Mouse (Mus musculus) heart, postnatal 0 days (tissue): ENCODE results near the gene Coro2b. TPM values are rescaled to one million over a fixed set of nuclear protein-coding genes. Genes with fewer than 3 reads are reported as not detected.

ENCODE experiments used
- ATAC-seq: fragments of 200-750 bp; cut with Nextera tagmentation; 2 replicates; pipeline ENCODE4 v1.8.0; 2017; ENCODE audit warnings: low read depth, moderate number of reproducible peaks, moderate library complexity; ENCODE audit not compliant: insufficient read depth
- DNase-seq: peaks from one replicate; pipeline ENCODE4 v3.0.0-alpha.2; 2016; ENCODE audit warnings: low spot score
- H3K27ac ChIP-seq: fragments of 300-500 bp; sonication (generic); 2 replicates; pipeline ENCODE4 v1.5.1; 2014; ENCODE audit warnings: low read depth, mild to moderate bottlenecking
- H3K27me3 ChIP-seq: fragments of 300-500 bp; sonication (generic); 2 replicates; pipeline ENCODE4 v1.6.1; 2014; ENCODE audit warnings: low read length, mixed read lengths; ENCODE audit not compliant: control insufficient read depth, insufficient read depth
- H3K36me3 ChIP-seq: fragments of 300-500 bp; sonication (generic); replicated peaks from 2 replicates; pipeline ENCODE4 v1.6.1; 2014; ENCODE audit warnings: low read length, mixed read lengths; ENCODE audit not compliant: control insufficient read depth, insufficient read depth
- H3K4me1 ChIP-seq: fragments of 300-500 bp; sonication (generic); 2 replicates; pipeline ENCODE4 v1.6.1; 2014; ENCODE audit warnings: antibody characterized with exemption; ENCODE audit not compliant: control insufficient read depth, insufficient read depth
- H3K4me2 ChIP-seq: fragments of 300-500 bp; sonication (generic); 2 replicates; pipeline ENCODE4 v1.6.1; 2014; ENCODE audit warnings: low read depth, mild to moderate bottlenecking, low read length, moderate library complexity
- H3K4me3 ChIP-seq: fragments of 300-500 bp; sonication (generic); 2 replicates; pipeline ENCODE4 v1.5.1; 2014; ENCODE audit warnings: low read depth, low read length
- H3K9ac ChIP-seq: fragments of 300-500 bp; sonication (generic); replicated peaks from 2 replicates; pipeline ENCODE4 v1.6.1; 2014; ENCODE audit warnings: low read depth, low read length, mixed read lengths
- H3K9me3 ChIP-seq: fragments of 300-500 bp; sonication (generic); replicated peaks from 2 replicates; pipeline ENCODE4 v1.6.1; 2016; ENCODE audit warnings: low read length; ENCODE audit not compliant: control insufficient read depth
- CTCF ChIP-seq: IDR thresholded peaks from 2 replicates; pipeline ENCODE4 v1.5.1; 2016; ENCODE audit warnings: antibody characterized with exemption, control low read depth, low read depth
- EP300 ChIP-seq: IDR thresholded peaks from 2 replicates; pipeline ENCODE4 v1.6.1; 2016; ENCODE audit warnings: antibody characterized with exemption, low read depth
- WGBS: fragments of 180-500 bp; shearing (Covaris S2); extraction: QIAGEN DNeasy Blood & Tissue Kit; methylation state at CpG from one replicate; pipeline ENCODE4 v1.1.7; 2014; 5-methylcytosine and 5-hydroxymethylcytosine counted together
- polyA plus RNA-seq: library from polyadenylated mRNA; unstranded; fragments of >200 nt; fragmentation: Nextera tagmentation; extraction: Ambion mirVana; gene quantifications from 2 replicates; pipeline ENCODE4 v1.2.1, GENCODE M21; 2015
- total RNA-seq: library from RNA; depleted of rRNA; stranded (reverse); fragments of >200 nt; gene quantifications from 2 replicates; pipeline ENCODE4 v1.2.3, GENCODE M21; 2014; ENCODE audit warnings: low replicate concordance

Gene Coro2b
- total and polyA plus RNA-seq, 2 experiments from 2014 or later = 5.5 to 45.9 TPM

GRCm38 (mm10) chr9:62420261-62420917 lies 116.5 kb downstream of the Coro2b start:
- Histone ChIP-seq H3K4me3 (no peak overlapping the region; the same call in 1 of the 2 replicates), H3K4me2 (peak overlapping the region; percentile 30; the same call in 1 of the 2 replicates), H3K9me3 (0 out of 2 replicates have a peak, but pooled peaks cover 4% of the 10 kb centered on the region), H3K4me1 (peaks cover 21% of the 10 kb centered on the region), H3K36me3 (no peaks in the 10 kb centered on the region), H3K27me3 (no peaks in the 10 kb centered on the region), H3K27ac (peak overlapping the region; percentile 89), H3K9ac (no peak overlapping the region)
- no peak for TF ChIP-seq CTCF
- no peak for TF ChIP-seq EP300
- no peak for DNase-seq
- peak; percentile 38 for ATAC-seq
- 63% methylated on average over 9 of the region's 10 CpGs for WGBS

- peaks cover 21% of the 10 kb centered on the region for H3K4me1 ChIP-seq
Measured at GRCm38 (mm10) chr9:62418742-62419141, 118.1 kb downstream of the Coro2b start.

GRCm38 (mm10) chr9:62407357-62408146 lies 129.3 kb downstream of the Coro2b start:
- ATAC-seq (no peak), DNase-seq (no peak)
- peak; percentile 38; the same call in 1 of the 2 replicates for TF ChIP-seq EP300
- no peak for TF ChIP-seq CTCF
- 0 out of 2 replicates have a peak overlapping the region, but pooled peaks have one; percentile 55 for H3K27ac ChIP-seq
- H3K9me3 ChIP-seq = no peaks in the 10 kb centered on the region; the same call in 1 of the 2 replicates
- no peaks in the 10 kb centered on the region for H3K27me3 ChIP-seq
- no peak overlapping the region for H3K4me3 ChIP-seq
- no peaks in the 10 kb centered on the region for H3K36me3 ChIP-seq
- no peak overlapping the region for H3K9ac ChIP-seq
- no peak overlapping the region for H3K4me2 ChIP-seq
- 42% methylated on average over 5 of the region's 5 CpGs for WGBS
- no peaks in the 10 kb centered on the region for H3K4me1 ChIP-seq

More at GRCm38 (mm10) chr9:62418742-62419141, 118.1 kb downstream of the Coro2b start:
- H3K27ac ChIP-seq = no peak overlapping the region
- H3K4me2 ChIP-seq = no peak overlapping the region
- H3K27me3 ChIP-seq = no peaks in the 10 kb centered on the region
- no peaks in the 10 kb centered on the region for H3K36me3 ChIP-seq
- H3K9ac ChIP-seq = no peak overlapping the region
- no peak overlapping the region for H3K4me3 ChIP-seq
- H3K9me3 ChIP-seq = 0 out of 2 replicates have a peak, but pooled peaks cover 4% of the 10 kb centered on the region
- DNase-seq = no peak
- ATAC-seq = no peak
- peak; percentile 44 for TF ChIP-seq CTCF
- TF ChIP-seq EP300 = no peak
- 56% methylated on average over 5 of the region's 5 CpGs for WGBS

GRCm38 (mm10) chr9:62406423-62407013 lies 130.3 kb downstream of the Coro2b start:
- Histone ChIP-seq H3K9me3 (no peaks in the 10 kb centered on the region; the same call in 1 of the 2 replicates), H3K27ac (no peak overlapping the region), H3K4me3 (no peak overlapping the region), H3K4me1 (no peaks in the 10 kb centered on the region), H3K36me3 (no peaks in the 10 kb centered on the region), H3K9ac (no peak overlapping the region), H3K4me2 (no peak overlapping the region), H3K27me3 (no peaks in the 10 kb centered on the region)
- ATAC-seq (no peak), DNase-seq (no peak)
- TF ChIP-seq CTCF (no peak), EP300 (no peak)
- WGBS = 68% methylated on average over 7 of the region's 7 CpGs

- no peak for ATAC-seq
- Histone ChIP-seq H3K36me3 (no peaks in the 10 kb centered on the region), H3K9ac (no peak overlapping the region), H3K27me3 (no peaks in the 10 kb centered on the region), H3K4me3 (no peak overlapping the region), H3K9me3 (no peaks in the 10 kb centered on the region), H3K4me2 (no peak overlapping the region), H3K4me1 (no peaks in the 10 kb centered on the region), H3K27ac (no peak overlapping the region)
- TF ChIP-seq CTCF = no peak
- TF ChIP-seq EP300 = no peak
- 90% methylated on average over 1 of the region's 1 CpGs for WGBS
- DNase-seq = no peak
Measured at GRCm38 (mm10) chr9:62401589-62401988, 135.3 kb downstream of the Coro2b start.
